Mouse (Mus musculus) adrenal gland, postnatal 36 days (tissue): ENCODE results near the gene Rps6. TPM values are rescaled to one million over a fixed set of nuclear protein-coding genes. Genes with fewer than 3 reads are reported as not detected.
A peak's percentile ranks its signal among the peaks of the same experiment; 100 is the strongest.

Experiments
- DNase-seq, 2 experiments: peaks; one replicate each; pipeline ENCODE4 v3.0.0; 2021; ENCODE audit warnings: mixed read lengths in 1 of 2
- long read RNA-seq, 2 experiments: library from polyadenylated mRNA; stranded (forward); transcript quantifications; one replicate each; pipeline ENCODE4 v2.0.0; 2021; ENCODE audit warnings: borderline sequencing depth in 2 of 2
- total RNA-seq, 2 experiments: library from RNA; stranded (reverse); gene quantifications; 2 replicates each; pipeline ENCODE4 v1.2.3; 2021

Rps6 gene
- 100 to 1,000 TPM; 893 to 924 TPM for total RNA-seq
- long read RNA-seq, experiment 1, transcript Rps6-201 (5 exons, 878 nt) = major isoform, 408 of 441 reads
- long read RNA-seq, experiment 1, transcript Rps6-204 (4 exons, 1,128 nt) = minor isoform, 8 of 441 reads
- long read RNA-seq, experiment 1, partial matches to known transcripts = 12 of 441 reads
- long read RNA-seq, experiment 1, other reads (novel, unspliced or antisense) = 13 of 441 reads
- long read RNA-seq, experiment 2, transcript Rps6-201 (5 exons, 878 nt) = major isoform, 200 of 210 reads
- long read RNA-seq, experiment 2, partial matches to known transcripts = 2 of 210 reads
- long read RNA-seq, experiment 2, other reads (novel, unspliced or antisense) = 5 of 210 reads

DNA sequence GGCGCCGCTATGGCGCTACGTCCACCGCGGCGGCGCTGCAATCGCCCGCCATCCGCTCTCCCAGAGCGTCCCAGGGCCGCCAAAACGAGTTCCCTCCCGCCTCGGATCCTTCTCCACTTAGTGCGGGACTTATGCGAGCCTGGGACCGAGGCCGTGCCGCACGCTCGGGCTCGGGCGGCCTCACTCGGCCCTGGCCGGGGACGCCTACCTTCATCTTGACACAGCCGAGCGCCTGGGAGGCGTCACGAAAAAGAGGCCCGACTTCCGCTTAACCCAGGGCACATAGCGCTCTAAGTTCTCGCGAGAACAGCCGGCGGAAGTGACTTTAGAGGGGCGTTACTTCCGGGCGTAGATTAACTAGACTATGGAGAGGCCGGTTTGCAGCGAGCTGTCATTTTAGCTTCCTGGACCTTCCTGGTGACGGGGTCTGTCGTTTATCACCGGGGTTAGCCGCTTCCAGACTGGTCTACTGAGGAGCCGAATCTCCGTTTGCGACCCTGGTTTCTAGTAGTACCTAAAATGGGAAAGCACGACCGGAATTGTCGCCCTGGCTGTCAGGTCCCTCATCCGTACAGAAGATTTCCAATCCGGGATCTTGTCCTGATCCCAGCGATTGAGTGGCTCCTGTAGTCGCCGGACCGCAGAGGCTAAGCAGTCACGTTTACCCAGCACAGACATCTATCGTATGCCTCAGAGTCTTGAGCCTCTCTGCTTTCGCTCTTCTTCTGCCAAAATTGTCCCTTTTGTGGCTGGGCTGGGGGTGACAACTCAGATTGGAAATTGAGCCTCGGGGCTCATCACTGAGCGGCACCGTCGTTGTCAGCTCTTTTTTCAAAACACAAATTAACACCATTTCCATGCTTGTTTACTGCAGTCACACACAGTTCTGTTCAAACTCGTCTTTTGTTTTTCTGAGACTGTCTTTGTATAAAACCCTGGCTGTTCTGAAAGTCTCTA is at the start of gene Rps6:
Gene Rps6, minus strand, starts transcription at position 300 of the 957 bp plus-strand sequence.
- DNase-seq = peak; percentile 95 to 96

- DNase-seq = no peak
Measured at GRCm38 (mm10) chr4:86905869-86906268, 48.7 kb upstream of the Rps6 start.

DNA sequence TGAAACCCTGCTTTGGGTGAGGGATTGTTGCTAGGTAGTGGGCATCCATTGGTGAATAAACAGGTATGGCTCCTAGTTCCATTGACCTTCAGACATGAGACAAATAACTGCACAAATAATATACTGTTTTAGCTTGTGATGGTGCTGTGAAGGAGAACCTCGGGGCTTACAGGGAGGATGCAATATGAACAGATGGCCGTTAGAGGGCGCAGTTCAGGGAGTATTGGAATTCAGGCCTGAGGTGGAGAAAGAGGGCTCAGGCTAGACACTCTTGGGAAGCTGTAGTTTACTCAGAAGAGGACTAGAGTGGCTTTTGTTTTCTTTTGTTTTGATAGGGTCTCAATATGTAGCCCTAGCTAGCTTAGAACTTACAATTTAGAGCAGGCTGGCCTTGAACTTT is 47.8 kb upstream of the Rps6 start:
- DNase-seq = no peak

DNA sequence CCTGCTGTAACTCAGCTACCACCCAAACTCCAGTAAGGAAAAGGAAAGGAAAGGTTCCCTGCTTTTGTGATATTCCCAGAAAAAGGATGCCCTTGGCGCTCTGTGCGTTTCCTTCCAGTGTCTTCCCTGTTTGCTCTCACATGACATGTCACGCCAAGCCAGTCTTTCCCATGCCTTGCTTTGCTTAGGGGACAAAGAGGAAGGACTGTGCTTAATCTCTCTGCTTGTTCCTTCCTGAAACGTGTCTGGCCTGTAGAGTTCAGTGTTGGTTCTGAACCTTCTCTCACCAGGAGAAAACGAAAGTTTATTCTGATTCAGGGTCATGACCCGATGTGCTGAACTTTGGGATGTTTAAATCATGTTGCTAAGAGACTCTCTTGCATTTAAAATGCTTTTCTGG is 45.1 kb upstream of the Rps6 start:
- DNase-seq = peak; percentile 38 to 41

DNA sequence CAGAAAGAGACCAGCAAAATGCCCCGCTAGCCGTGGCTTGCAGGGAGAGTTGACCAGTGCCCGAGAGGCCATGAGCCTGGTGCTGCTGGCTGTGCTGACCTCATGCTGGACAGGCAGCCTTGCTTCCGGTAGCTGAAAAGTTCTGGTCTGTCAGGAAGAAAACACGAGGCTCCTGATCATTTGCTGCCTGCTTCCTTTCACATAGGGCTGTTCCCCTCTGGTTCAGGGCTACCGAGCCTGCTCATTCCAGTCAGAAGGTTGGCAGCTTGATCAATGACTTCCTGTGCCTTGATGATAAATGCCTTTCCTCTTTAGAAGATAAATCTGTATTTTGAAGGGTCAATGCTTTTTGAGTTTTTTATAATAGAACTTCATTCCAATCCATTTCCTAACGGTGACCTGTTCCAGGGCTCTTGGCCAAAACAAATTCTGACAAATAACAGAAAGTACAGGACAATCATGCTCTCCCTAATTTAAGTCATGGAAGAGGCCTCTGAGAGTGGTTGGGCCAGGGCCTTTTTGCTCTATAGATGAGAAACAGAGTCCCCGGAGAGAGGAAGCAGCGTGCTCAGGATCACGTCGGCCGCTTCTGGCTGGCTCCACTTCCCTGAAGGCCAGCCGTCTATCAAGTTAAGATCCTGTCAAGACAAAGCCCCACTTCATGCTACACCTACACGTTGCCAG is 41.7 kb upstream of the Rps6 start:
- DNase-seq = peak; percentile 71 to 75

DNA sequence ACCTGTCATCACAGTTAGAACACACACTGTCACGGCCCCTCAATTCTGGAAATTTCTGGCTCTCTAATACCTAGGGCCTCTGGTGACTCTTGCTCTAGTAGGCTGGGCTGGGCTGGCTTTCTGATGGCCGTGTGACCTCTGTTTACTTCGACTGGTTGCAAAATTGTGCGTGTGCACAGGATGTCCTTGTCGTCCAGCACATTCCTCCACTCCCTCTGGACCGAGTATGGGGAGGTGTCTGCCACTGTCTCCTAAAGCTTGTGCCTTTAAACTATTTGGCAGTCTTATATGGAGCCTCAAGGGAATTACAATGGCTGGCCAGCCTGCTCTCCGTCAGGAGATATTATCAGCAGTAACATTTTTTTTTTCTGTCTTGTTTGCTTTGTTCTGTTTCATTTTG is 40.2 kb upstream of the Rps6 start:
- peak; percentile 54 to 65 for DNase-seq

DNA sequence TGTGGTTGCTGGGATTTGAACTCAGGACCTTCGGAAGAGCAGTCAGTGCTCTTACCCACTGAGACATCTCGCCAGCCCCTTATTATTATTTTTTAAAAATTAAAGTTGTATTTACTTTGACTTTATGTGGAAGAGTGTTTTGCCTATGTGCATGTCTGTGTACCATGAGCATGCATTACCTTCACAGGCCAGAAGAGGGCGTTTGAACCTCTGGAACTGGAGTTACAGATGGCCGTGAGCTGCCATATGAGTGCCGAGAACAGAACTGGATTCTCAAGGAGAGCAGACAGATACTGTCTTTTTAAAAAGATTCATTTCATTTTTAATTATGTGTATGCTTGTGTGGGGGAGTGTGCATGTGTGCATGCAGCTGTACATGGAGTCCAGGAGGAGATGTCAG is 30.7 kb upstream of the Rps6 start:
- no peak for DNase-seq

- peak; percentile 59 to 70 for DNase-seq
Measured at GRCm38 (mm10) chr4:86886160-86886878, 29.1 kb upstream of the Rps6 start.

DNA sequence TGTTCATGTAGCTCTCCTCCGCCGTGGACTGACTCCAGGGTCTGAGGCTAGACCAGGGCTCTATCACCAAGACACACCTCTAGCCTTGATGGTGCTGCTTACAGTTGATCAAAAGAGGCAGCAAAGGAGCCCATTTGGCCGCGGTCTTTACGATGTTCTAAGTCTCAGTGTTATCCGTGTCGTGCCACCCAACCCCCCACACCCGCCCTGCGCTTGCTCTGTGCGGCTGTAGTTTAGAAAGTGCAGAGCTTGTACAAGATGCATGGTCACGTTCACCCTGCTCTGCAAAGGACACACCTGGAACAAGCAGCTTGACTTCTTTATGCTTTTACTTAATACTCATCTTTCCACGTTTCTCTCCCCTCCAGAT is 28.6 kb upstream of the Rps6 start:
- DNase-seq = peak; percentile 14 to 42

GRCm38 (mm10) chr4:86884945-86885344 is 27.7 kb upstream of the Rps6 start:
- peak; percentile 59 to 65 for DNase-seq

DNA sequence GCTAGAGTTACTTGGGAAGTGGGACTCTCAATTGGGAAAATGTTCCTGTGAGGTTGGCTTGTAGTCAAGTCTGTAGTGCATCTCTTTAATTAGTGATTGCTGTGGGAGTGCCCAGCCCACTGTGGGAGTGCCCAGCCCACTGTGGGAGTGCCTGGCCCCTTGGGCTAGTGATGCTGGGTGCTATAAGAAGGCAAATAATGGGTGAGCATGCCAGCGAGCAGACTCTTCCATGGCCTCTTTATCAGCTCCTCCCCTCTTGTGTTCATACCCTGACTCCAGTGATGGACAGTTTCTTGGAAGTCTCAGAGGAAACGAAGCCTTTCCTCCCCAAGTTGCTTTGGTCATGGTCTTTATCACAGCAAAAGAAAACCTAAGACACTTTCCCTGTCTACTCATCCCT is 25.2 kb upstream of the Rps6 start:
- no peak for DNase-seq

DNA sequence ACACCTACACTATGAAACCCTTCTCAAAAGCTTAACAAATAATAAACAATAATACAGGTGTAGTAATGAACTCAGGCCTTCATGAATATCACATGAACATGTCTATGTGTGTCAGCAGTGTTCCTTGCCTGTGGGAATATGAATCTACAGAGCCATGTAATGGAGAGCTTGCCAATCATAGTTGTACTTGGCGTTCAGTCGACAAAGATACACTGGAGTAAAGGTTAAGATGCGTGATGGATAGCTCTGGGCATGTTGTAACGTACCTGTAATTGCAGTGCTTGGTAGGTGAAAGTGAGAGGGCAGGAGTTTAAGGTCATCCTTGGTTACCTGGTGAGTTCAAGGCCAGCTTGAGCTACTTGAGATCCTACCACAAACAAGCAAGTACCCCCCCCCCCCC is 24.0 kb upstream of the Rps6 start:
- no peak for DNase-seq

DNA sequence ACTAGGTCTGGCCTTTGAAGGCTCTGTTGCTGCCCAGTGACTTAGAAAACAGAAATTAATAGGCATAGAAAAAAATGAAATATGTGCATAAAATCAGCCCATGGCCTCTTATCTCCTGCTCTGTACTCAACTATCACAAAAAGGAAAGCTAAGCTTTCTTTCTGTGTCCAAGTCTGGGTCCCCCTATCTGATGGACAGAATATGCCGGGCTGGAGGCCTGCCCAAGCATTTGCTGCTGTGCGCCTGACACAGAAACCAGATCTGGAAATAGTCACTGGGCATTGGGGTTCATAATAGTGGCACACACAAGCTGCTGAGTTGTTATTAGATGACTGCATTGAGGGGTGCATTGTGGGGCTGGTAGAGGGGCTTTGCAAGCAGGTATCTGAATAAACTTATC is 22.3 kb upstream of the Rps6 start:
- no peak for DNase-seq

DNA sequence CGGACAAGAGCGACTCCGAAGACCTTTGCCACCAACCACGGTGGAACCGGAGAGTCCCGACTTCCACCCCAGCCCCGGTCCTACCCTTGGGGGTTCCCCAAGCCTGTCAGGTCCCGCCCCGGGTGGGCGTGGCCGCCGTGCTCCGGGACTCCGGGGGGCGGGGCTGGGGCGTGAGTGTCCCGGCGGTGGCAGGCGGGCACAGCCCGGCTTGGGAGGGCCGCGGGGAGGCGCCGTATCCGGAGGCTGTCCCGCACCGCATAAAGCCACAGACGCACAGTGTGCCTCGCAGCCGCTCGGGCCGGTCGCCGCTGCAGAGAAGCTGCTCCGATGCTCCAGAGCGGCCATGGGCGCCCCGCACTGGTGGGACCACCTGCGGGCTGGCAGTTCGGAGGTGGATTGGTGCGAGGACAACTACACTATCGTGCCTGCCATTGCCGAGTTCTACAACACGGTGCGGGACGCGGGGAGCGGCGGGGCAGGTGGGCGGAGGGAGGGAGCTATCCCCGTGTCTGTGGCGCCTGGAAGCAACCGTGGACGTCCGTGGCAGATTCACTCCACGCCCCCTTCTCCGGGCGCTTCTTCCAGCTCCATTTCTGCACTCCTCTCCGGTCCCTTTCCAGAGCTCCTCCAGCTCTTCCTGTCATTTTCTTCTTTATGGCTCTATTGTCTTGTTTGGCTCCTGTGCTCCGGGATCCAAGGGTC is 17.1 kb upstream of the Rps6 start, which contains the start of gene Acer2:
Gene Acer2, plus strand, starts transcription at position 251 of the 702 bp plus-strand sequence.
- peak; percentile 98 to 100 for DNase-seq

DNA sequence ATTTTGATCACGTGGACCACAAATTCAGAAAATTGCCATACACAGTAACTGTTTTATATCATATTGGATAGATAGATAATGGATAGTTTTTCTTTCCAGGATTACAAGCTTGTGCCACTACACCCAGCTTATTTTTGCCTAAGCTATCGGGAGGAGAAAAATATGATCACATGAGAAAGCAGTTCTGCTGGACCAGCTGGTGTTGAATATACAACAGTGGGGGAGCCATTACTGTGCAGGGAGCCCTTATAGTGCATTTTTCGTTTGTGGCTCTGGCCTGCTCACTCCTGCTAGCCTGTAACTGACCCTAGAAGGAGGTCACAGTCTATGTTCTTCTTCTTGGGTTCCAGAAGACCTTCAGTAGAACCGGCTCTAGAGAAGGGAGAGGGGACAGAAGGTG is 15.9 kb upstream of the Rps6 start:
- no peak for DNase-seq

- no peak for DNase-seq
Measured at GRCm38 (mm10) chr4:86871988-86872387, 14.8 kb upstream of the Rps6 start.

DNA sequence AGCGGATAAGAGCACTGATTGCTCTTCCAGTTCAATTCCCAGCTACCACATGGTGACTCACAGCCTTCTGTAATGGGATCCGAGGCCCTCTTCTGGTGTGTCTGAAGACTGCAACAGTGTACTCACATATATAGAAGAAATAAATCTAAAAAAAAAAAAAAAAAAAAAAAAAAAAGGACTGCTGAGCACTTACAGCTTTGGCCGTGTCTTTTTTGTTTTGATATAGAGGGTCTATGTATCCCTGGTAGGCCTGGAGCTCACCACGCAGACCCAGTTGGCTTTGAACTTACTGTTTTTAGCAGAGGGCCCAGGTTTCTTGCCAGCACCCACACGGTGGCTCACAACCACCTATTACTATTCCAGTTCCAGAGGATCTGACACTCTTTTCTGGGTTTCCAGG is 6.9 kb upstream of the Rps6 start:
- no peak for DNase-seq

DNA sequence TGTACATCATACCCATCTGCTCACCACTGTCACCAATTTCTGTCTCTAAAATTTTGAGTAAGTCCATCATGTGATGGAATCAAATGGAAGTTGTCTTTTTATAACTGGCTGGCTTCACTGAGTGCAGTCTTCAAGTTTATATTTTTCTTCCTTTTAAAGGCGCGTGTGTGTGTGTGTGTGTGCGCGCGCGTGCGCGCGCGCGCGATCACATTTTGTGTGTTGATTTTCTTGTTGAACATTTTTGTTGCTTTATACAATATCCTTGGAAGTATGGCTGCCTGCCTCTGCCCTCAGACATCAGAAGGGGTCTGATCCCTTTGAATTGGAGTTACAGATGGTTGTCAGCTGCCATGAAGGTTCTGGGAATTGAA is 843 bp upstream of the Rps6 start:
- no peak for DNase-seq

DNA sequence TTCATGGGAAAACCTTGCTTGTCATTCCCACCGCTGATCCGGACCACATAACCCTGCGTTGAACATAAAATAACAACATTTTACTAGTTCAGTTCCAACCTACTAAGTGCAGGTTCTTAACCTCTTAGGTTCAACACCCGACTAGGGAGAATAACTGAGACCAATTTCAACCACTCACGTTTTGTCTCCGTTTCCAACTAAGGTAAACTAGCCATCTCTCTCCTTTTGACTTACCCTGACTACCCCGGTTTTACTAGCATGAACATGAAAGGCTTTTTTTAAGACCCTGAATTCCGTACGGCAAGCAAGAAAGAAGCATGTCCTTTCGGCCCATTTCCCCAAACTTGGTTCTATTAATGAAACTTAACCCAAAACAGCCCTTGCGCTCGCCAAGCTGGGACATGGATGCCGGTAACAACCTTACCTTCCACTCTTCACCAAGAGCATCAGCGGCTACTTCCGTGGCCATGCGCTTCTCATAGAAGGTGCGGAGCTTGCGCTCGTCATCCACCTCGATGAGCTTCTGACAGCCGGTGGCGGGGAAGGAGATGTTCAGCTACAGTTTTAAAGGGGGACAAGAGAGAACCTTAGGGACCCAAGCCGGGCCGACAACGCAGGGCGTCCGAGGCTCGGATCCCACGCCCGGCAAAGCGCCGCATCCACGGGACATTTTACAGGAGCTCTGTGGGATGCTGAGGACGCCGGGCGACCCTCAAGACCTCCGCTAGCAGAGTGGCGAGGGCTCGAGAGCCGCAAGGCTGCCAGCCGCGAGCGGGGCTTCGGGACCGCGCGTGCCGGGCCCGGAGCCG is 704 bp downstream of the Rps6 start:
- peak in 1 of 2 experiments; percentile 4 for DNase-seq
